Mouse (Mus musculus): ENCODE measurements at regions not wholly inside any gene's neighbourhood (a gene's known extent, or its start where the extent isn't known, plus 50 kb on each side); places are given as distances from the start of the nearest gene placed in this dataset.

GRCm38 (mm10) chr10:92097081-92097480, 625.1 kb downstream of the Nedd1 start:
- TF ChIP-seq CTCF (IDR thresholded peaks at IDR 0.05; ENCODE audit: extremely low read depth, insufficient read depth, low read length) (no peak), POLR2A (IDR thresholded peaks at IDR 0.05; ENCODE audit: extremely low read depth, insufficient read depth, low read length) (no peak)

Data from cortical plate, adult 2 months (tissue).